Mouse (Mus musculus): ENCODE results near the gene Iqgap2. TPM values are rescaled to one million over a fixed set of nuclear protein-coding genes. Genes with fewer than 3 reads are reported as not detected.

Gene Iqgap2
- polyA plus RNA-seq, 1 experiment from 2014 or later, result 9.8 TPM

GRCm38 (mm10) chr13:95634451-95634850 is 257.3 kb downstream of the Iqgap2 start:
- DNase-seq, result peak; percentile 57
- Histone ChIP-seq H3K4me3 (ENCODE audit: low read depth, low read length) (no peak overlapping the region), H3K4me1 (ENCODE audit: insufficient read depth) (peaks cover 16% of the 10 kb centered on the region; the same call in 1 of the 2 replicates), H3K27ac (ENCODE audit: low read depth) (peak overlapping the region; percentile 81), H3K9ac (no peak overlapping the region), H3K36me3 (ENCODE audit: insufficient read depth) (no peaks in the 10 kb centered on the region; the same call in 1 of the 2 replicates), H3K9me3 (ENCODE audit: low read depth, low read length) (no peaks in the 10 kb centered on the region), H3K27me3 (ENCODE audit: insufficient read depth, low read length) (no peaks in the 10 kb centered on the region), H3K4me2 (no peak overlapping the region)
- no peak for TF ChIP-seq CTCF (IDR thresholded peaks at IDR 0.05; ENCODE audit: low read depth)
- WGBS, result 7% methylated on average over 2 of the region's 2 CpGs
- ATAC-seq (ENCODE audit: insufficient read depth), result no peak

- TF ChIP-seq CTCF (IDR thresholded peaks at IDR 0.05; ENCODE audit: low read depth), result no peak
- no peaks in the 10 kb centered on the region; the same call in 1 of the 2 replicates for H3K36me3 ChIP-seq (ENCODE audit: insufficient read depth)
- H3K4me2 ChIP-seq, result no peak overlapping the region
- 67% methylated on average over 2 of the region's 2 CpGs for WGBS
- no peaks in the 10 kb centered on the region for H3K27me3 ChIP-seq (ENCODE audit: insufficient read depth, low read length)
- H3K4me3 ChIP-seq (ENCODE audit: low read depth, low read length), result no peak overlapping the region
- DNase-seq (peak; percentile 34), ATAC-seq (ENCODE audit: insufficient read depth) (no peak)
- H3K4me1 ChIP-seq (ENCODE audit: insufficient read depth), result peaks cover 9% of the 10 kb centered on the region; the same call in 1 of the 2 replicates
- no peaks in the 10 kb centered on the region for H3K9me3 ChIP-seq (ENCODE audit: low read depth, low read length)
- no peak overlapping the region for H3K9ac ChIP-seq
- peak overlapping the region; percentile 70; the same call in 1 of the 2 replicates for H3K27ac ChIP-seq (ENCODE audit: low read depth)
Measured at GRCm38 (mm10) chr13:95633384-95633783, 258.3 kb downstream of the Iqgap2 start.

- 63% methylated on average over 6 of the region's 6 CpGs for WGBS
- no peak overlapping the region for H3K4me3 ChIP-seq (ENCODE audit: low read depth, low read length)
- TF ChIP-seq CTCF (IDR thresholded peaks at IDR 0.05; ENCODE audit: low read depth), result no peak
Measured at GRCm38 (mm10) chr13:95632144-95632543, 259.6 kb downstream of the Iqgap2 start.

GRCm38 (mm10) chr13:95630747-95631146 is 261.0 kb downstream of the Iqgap2 start:
- Histone ChIP-seq H3K4me2 (no peak overlapping the region), H3K4me1 (ENCODE audit: insufficient read depth) (peaks cover 9% of the 10 kb centered on the region; the same call in 1 of the 2 replicates), H3K27me3 (ENCODE audit: insufficient read depth, low read length) (no peaks in the 10 kb centered on the region), H3K36me3 (ENCODE audit: insufficient read depth) (peaks cover 3% of the 10 kb centered on the region; the same call in 1 of the 2 replicates), H3K27ac (ENCODE audit: low read depth) (no peak overlapping the region), H3K4me3 (ENCODE audit: low read depth, low read length) (no peak overlapping the region), H3K9ac (no peak overlapping the region), H3K9me3 (ENCODE audit: low read depth, low read length) (no peaks in the 10 kb centered on the region)
- no peak for ATAC-seq (ENCODE audit: insufficient read depth)
- DNase-seq, result no peak
- WGBS, result 50% methylated on average over 2 of the region's 2 CpGs
- no peak for TF ChIP-seq CTCF (IDR thresholded peaks at IDR 0.05; ENCODE audit: low read depth)

More at GRCm38 (mm10) chr13:95632144-95632543, 259.6 kb downstream of the Iqgap2 start:
- Histone ChIP-seq H3K27me3 (ENCODE audit: insufficient read depth, low read length) (no peaks in the 10 kb centered on the region), H3K9me3 (ENCODE audit: low read depth, low read length) (no peaks in the 10 kb centered on the region), H3K4me1 (ENCODE audit: insufficient read depth) (peaks cover 9% of the 10 kb centered on the region; the same call in 1 of the 2 replicates), H3K27ac (ENCODE audit: low read depth) (no peak overlapping the region), H3K4me2 (no peak overlapping the region), H3K36me3 (ENCODE audit: insufficient read depth) (peaks cover 3% of the 10 kb centered on the region; the same call in 1 of the 2 replicates), H3K9ac (no peak overlapping the region)
- DNase-seq (peak; percentile 74), ATAC-seq (ENCODE audit: insufficient read depth) (no peak)

- no peak overlapping the region for H3K27ac ChIP-seq (ENCODE audit: low read depth)
- WGBS, result 77% methylated on average over 10 of the region's 10 CpGs
- H3K9ac ChIP-seq, result no peak overlapping the region
- peaks cover 3% of the 10 kb centered on the region; the same call in 1 of the 2 replicates for H3K36me3 ChIP-seq (ENCODE audit: insufficient read depth)
- DNase-seq (no peak), ATAC-seq (ENCODE audit: insufficient read depth) (no peak)
- H3K27me3 ChIP-seq (ENCODE audit: insufficient read depth, low read length), result no peaks in the 10 kb centered on the region
- no peak overlapping the region for H3K4me2 ChIP-seq
- peaks cover 9% of the 10 kb centered on the region; the same call in 1 of the 2 replicates for H3K4me1 ChIP-seq (ENCODE audit: insufficient read depth)
- TF ChIP-seq CTCF (IDR thresholded peaks at IDR 0.05; ENCODE audit: low read depth), result no peak
- H3K4me3 ChIP-seq (ENCODE audit: low read depth, low read length), result no peak overlapping the region
- H3K9me3 ChIP-seq (ENCODE audit: low read depth, low read length), result no peaks in the 10 kb centered on the region
Measured at GRCm38 (mm10) chr13:95629751-95630150, 262.0 kb downstream of the Iqgap2 start.

GRCm38 (mm10) chr13:95626696-95627095 is 265.0 kb downstream of the Iqgap2 start:
- ATAC-seq (ENCODE audit: insufficient read depth), result no peak
- Histone ChIP-seq H3K36me3 (ENCODE audit: insufficient read depth) (peaks cover 3% of the 10 kb centered on the region; the same call in 1 of the 2 replicates), H3K4me1 (ENCODE audit: insufficient read depth) (no peaks in the 10 kb centered on the region), H3K27ac (ENCODE audit: low read depth) (no peak overlapping the region), H3K4me2 (no peak overlapping the region), H3K9me3 (ENCODE audit: low read depth, low read length) (no peaks in the 10 kb centered on the region), H3K4me3 (ENCODE audit: low read depth, low read length) (no peak overlapping the region), H3K27me3 (ENCODE audit: insufficient read depth, low read length) (no peaks in the 10 kb centered on the region), H3K9ac (no peak overlapping the region)
- 75% methylated on average over 7 of the region's 7 CpGs for WGBS
- no peak for TF ChIP-seq CTCF (IDR thresholded peaks at IDR 0.05; ENCODE audit: low read depth)
- DNase-seq, result no peak

- Histone ChIP-seq H3K27me3 (ENCODE audit: insufficient read depth, low read length) (no peaks in the 10 kb centered on the region), H3K4me2 (no peak overlapping the region), H3K9me3 (ENCODE audit: low read depth, low read length) (no peaks in the 10 kb centered on the region), H3K27ac (ENCODE audit: low read depth) (no peak overlapping the region), H3K9ac (no peak overlapping the region), H3K4me1 (ENCODE audit: insufficient read depth) (peaks cover 3% of the 10 kb centered on the region), H3K36me3 (ENCODE audit: insufficient read depth) (0 out of 2 replicates have a peak, but pooled peaks cover 3% of the 10 kb centered on the region), H3K4me3 (ENCODE audit: low read depth, low read length) (no peak overlapping the region)
- ATAC-seq (ENCODE audit: insufficient read depth), result no peak
- no peak for TF ChIP-seq CTCF (IDR thresholded peaks at IDR 0.05; ENCODE audit: low read depth)
- 74% methylated on average over 3 of the region's 3 CpGs for whole genome bisulfite sequencing
- DNase-seq, result no peak
Measured at GRCm38 (mm10) chr13:95623042-95623441, 268.7 kb downstream of the Iqgap2 start.

Measured in lung, embryonic 14.5 days (tissue).